Mouse (Mus musculus) retina, postnatal 7 days (tissue): ENCODE data around the gene Ntrk3.
A peak's percentile ranks its signal among the peaks of the same experiment; 100 is the strongest.

Source experiments
- DNase-seq: peaks from one replicate; pipeline ENCODE4 v3.0.0-alpha.2; 2012; ENCODE audit warnings: low read depth, low spot score

The Ntrk3 gene

GRCm38 (mm10) chr7:78737614-78738210, at the start of gene Ntrk3:
Ntrk3 (minus strand) TSS chr7:78738012.
- DNase-seq: no peak

GRCm38 (mm10) chr7:78785906-78786305, 48.1 kb upstream of the Ntrk3 start:
- no peak for DNase-seq

- DNase-seq: peak; percentile 85
These were observed 45.1 kb upstream of the Ntrk3 start, which contains the start of the genes Mrps11 and Mrpl46 for GRCm38 (mm10) chr7:78782639-78783581. Mrps11 (plus strand) TSS chr7:78783119. Mrpl46 (minus strand) TSS chr7:78783531.

GRCm38 (mm10) chr7:78778741-78779140, 40.9 kb upstream of the Ntrk3 start:
- no peak for DNase-seq

- DNase-seq: no peak
These were observed 33.1 kb upstream of the Ntrk3 start for GRCm38 (mm10) chr7:78770936-78771335.

GRCm38 (mm10) chr7:78769075-78769652, 31.4 kb upstream of the Ntrk3 start:
- no peak for DNase-seq

- no peak for DNase-seq
These were observed 30.2 kb upstream of the Ntrk3 start for GRCm38 (mm10) chr7:78767929-78768531.

GRCm38 (mm10) chr7:78766019-78766683, 28.3 kb upstream of the Ntrk3 start:
- peak; percentile 75 for DNase-seq

- peak; percentile 77 for DNase-seq
These were observed 27.4 kb upstream of the Ntrk3 start for GRCm38 (mm10) chr7:78765215-78765631.

- no peak for DNase-seq
These were observed 26.0 kb upstream of the Ntrk3 start for GRCm38 (mm10) chr7:78763801-78764200.

- DNase-seq: no peak
These were observed 16.7 kb upstream of the Ntrk3 start for GRCm38 (mm10) chr7:78754458-78755000.

- DNase-seq: no peak
These were observed 16.1 kb upstream of the Ntrk3 start for GRCm38 (mm10) chr7:78753752-78754457.

- no peak for DNase-seq
These were observed 15.1 kb upstream of the Ntrk3 start for GRCm38 (mm10) chr7:78752961-78753360.

- DNase-seq: no peak
These were observed 6.0 kb upstream of the Ntrk3 start for GRCm38 (mm10) chr7:78743731-78744385.

- no peak for DNase-seq
These were observed 1.7 kb upstream of the Ntrk3 start for GRCm38 (mm10) chr7:78739351-78740000.

- no peak for DNase-seq
These were observed 616 bp downstream of the Ntrk3 start for GRCm38 (mm10) chr7:78737196-78737595.

- no peak for DNase-seq
These were observed 6.4 kb downstream of the Ntrk3 start for GRCm38 (mm10) chr7:78731391-78731790.

- DNase-seq: no peak
These were observed 13.2 kb downstream of the Ntrk3 start for GRCm38 (mm10) chr7:78724591-78724990.

- no peak for DNase-seq
These were observed 15.8 kb downstream of the Ntrk3 start for GRCm38 (mm10) chr7:78722051-78722450.
